Mouse (Mus musculus): ENCODE measurements around the gene Tns1.

The Tns1 gene

DNA sequence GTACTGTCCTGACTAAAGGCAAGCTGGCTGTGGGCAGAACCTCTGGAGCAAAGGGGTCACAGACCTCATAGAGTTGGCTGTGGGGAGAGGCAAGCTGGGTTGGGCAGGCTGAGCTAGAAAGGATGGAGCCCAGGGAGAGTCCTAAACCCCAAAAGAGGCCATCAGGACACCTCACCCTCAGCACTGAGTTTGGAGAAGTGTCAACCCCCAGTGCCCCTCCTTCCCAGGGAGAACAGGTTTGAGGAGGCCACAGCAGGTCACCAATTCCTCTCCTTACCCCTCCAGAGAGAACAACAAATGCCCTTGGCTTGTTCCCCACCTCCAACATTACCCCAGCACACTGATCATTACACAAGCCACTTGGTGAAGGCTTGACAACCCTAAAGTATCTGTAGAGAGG is 90.0 kb downstream of the Tns1 start:
- DNase-seq (ENCODE audit: low read depth, low spot score): no peak

DNA sequence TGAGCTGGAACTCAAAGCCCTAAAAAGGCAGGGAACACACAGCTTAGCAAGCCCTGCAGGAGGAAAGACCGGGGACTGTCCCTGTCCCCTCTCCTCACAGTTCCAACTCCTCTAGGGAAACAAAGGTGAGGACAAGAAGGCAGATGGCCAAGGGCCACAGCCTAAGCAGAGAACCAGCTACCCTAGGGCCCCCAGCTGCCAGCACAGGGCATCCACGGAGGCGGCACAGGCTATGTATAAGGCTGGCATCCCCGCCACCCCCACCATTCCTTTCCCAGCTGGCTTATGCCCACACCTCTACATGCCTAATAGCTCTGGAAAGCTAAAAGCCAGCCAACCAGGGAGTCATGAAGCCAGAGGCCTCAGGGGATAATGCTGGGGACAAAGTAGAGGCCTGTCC is 90.8 kb downstream of the Tns1 start:
- DNase-seq (ENCODE audit: low read depth, low spot score): no peak

DNA sequence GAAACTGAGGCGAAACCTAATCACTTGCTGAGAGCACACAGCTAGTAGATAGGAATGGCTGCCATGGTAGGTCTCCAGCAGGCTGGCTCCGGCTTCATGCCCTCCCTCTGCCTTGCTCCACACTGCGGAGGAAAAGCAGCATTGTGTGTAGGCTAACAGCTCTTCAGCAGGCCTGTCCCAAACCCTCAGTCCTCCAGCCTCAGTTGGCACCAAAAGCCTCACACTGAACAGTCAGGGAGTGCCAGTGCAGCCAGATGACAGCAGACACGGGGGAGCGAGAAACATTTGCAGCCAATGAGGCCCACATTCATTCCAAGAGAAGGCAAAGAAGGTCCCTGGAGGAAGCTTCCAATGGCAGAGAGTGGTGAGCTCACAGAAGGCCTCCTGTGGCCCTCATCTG is 91.3 kb downstream of the Tns1 start:
- no peak for DNase-seq (ENCODE audit: low read depth, low spot score)

DNA sequence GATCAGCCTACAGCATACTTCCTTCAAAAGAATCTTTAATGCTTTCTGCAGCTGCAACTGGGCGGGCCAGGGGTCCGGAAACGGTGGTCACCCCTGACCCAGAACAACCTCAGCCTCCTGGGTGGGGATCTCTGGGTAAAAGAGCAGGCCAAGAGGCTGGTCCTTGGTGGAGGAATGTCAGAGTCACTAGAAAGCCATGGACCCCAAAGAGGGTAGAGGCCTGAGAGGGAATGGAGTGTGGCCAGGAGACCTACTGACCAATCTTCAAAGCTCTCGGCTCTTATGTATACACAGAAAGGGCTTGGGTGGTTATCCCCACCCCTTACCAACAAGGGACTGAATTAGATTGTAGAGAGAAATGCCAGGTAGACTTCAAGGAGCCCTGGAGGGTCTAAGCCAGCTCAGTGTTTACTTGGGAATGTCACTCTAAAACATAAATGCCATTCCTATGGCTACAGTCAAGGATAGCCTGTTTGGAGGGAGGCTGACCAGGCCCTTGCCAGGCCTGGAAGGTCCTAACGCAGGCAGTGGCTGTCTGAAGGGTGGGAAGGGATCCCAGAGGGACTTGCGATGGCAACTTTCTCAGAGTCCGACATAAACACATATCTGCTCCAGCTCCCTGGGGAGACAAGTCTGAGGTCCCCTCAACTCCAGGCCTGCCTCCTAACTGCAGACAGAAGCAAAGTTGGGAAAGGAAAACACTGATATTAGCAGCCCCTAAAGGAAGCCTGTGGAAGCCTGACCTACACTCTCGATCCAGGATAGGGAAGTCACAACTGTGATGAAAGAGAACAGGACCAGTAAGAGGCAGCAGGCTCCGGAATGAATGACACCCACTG is 92.3 kb downstream of the Tns1 start:
- no peak for DNase-seq (ENCODE audit: low read depth, low spot score)

DNA sequence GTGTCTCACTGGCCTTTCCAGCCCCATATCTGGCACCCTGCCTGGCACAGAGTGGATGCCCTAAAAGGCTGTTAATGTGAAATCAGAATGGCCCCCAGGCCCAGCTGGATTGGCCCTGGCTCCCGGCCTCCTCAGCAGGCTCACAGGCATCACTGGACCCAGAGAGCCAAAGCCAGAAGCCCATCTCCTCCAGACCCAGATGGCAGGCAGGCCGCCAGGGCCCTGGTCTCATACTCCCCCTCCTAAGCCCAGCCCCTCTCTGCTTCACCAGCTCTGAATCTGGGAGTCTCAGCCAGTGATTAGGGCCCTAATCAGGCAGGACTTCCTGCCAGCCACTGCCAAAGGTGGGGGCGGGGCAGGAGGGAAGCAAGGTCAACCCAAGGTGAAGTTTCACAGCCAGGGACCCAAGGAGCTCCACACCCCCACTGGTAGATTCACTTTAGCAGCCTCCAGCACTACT is 93.3 kb downstream of the Tns1 start:
- peak; percentile 64 for DNase-seq (ENCODE audit: low read depth, low spot score)

DNA sequence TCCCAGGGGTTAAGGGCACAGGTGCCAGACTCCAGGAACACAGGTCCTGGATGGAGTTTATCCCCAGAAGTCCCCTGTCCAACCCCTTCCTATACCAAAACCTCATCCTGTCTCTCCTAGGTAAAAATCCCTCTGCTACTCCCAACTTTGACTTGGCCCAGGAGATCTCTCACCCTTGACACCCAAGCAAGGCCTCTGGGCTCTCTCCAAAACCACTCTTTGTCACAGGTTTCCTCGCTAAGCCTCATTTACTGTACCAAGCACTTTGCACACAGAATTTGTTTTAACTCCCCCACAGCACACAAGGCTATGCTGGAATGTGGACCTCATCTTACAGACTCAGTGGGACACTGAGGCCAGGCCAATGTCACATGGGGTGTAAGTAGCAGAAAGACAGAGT is 94.0 kb downstream of the Tns1 start:
- DNase-seq (ENCODE audit: low read depth, low spot score): no peak

DNA sequence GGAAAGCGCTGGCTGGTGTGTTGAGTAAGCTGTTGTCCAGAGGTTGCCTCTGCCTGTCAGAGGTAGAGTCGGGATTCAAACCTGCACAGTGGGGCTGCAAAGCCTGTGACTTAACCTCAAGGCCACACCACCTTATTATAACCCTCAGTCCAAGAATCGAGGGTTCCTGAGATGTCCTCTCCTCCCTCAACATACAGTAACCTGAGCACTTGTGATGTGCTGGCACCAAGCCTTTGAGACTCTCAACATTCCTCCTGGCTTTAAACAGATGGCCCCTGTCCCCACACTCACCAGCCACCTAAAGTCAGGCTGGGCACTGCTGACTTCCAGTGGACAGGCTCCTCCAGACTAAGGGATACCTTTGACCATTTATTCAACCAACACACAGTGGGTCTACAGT is 94.6 kb downstream of the Tns1 start:
- DNase-seq (ENCODE audit: low read depth, low spot score): no peak

DNA sequence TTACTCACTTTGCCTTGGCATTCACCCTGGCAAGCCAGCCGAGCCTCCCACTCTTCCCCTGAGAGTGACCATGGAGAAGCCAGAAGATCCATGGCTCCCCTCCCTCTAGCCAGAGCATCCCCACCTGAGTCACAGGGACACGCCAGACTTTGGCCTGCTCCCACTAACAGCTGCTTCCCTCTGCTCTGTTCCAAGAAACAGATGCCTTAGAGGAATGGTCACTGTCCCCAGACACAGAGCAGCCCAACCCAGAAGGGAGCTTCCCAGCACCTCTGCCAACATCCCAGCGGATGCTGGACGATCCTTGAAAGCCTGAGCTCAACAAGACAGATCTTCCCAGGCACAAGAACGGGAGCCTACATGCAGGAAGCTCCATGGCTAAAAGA is 95.4 kb downstream of the Tns1 start:
- no peak for DNase-seq (ENCODE audit: low read depth, low spot score)

DNA sequence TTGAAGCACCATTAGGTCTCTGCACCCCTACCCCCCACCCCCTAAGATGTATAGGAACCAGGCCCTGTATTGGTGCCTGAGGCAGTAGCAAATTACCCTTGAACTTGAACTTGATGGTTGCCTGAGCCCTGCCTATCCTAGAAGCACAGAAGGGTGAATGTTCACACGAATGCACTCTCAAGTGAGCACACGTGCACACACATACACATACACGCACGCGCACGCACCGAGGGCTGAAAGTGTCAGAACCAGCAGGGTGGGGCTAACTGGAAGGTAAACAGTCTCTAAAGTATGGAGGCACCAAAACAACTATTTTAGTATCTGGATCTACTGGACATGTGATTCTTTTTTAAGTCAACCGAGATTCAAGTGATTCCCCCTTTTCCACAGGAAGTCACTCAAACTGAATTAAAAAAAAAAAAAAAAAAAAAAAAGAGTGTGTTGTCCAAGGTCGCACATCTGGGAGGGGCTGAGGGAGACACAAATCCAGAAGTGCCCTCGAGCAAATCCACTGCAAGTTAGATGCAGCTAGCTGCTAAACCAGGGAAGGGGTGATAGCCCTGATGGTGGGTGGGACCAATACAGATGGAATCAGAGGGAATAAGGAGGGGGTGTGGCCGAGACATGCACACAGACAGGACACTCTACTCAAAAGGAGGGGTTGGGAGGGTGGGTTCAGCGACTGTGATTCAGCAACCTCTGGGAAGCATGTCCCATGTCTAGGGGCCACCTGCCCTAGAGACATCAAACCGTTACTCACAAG is 96.0 kb downstream of the Tns1 start:
- no peak for DNase-seq (ENCODE audit: low read depth, low spot score)

DNA sequence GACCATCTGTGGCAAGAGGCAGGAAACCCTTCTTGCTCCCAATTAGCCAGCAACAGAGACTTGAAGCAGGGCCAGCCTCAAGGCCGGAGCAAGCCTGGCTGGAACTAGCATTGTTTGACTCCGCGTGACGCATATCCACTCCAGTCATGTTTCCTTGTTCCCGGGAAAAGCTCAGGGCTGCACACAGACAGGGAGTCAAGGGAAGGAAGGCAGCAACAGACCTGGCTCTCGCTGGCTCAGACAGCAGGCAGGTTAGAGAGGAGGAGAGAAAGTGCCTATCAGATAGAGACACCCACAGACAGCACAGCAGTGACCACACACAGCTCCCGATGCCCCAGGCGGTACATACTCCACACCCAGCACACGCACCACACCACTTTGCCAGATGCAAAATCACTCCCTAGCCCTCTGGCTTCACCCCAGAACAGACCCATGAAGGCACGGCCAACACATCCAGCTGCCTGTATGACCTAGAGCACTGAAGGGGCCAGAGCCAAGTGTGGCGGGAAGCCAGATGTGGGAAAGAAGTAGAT is 96.6 kb downstream of the Tns1 start:
- DNase-seq (ENCODE audit: low read depth, low spot score): peak; percentile 53

DNA sequence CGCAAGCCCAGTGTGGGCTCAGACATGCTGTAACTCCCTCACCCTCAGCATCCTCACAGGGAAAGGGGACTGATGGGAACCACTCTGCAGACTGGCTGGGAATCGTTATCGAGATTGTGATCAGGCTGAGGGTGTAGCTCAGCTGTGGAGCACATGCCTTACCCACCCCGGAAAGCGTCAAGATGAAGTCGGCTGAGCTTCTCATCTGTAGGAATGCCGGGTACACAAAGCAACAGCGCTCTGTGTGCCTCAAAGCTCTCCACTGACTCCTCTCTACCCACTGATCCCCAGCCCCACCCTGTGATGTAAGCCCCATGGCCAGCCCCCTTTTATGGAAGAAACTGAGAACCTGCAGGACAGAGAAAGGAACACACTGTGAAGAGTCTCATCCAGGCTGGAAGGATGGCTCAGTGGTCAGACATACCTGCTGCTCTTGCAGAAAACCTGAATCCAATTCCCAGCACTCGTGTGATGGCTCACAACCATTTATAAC is 97.5 kb downstream of the Tns1 start:
- no peak for DNase-seq (ENCODE audit: low read depth, low spot score)

DNA sequence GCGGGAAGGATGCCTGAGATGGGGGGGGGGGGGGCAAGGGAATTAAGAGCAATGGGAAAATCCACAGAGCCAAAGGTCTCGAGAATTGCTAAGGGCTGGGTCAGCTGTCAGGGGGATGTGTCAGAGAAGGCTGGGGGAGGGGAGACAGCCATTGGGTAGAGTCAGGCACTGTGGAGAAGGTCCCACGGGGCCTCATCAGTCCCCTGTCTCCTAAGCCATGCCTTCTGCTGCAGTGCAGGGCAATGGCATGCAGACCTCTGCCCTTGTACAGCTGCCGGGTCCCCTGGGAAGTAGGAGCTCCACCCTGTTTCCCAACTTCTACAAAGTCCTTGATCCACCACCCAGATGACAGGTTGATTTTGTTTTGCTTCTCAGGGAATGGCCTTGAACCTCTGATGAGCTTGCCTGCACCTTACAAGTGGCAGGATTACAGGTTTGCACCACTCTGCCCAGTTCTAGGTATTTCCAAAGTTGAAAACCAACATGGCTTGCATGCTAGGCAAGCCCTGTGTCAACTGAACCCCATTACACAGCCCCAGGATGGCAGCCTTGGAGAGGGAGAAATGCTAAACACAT is 98.5 kb downstream of the Tns1 start:
- no peak for DNase-seq (ENCODE audit: low read depth, low spot score)

DNA sequence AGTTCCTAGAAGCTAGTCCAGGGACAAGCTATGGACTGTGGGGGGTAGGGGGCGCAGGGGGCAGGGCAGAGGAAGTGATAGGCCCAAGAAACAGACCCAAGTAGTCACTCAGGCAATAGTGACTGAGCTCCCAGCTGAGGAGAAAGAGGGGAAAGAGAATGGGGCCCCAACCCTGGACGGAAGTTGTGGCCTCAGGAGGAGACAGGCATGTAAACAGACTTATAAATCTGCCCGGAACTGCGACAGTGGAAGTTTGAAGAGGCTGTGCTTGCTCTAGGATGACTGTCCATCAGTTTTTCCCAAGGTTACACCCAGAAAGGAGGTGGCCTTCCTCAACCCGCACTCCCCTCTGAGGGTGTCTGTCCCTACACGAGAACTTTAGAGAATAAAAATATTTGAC is 99.0 kb downstream of the Tns1 start:
- DNase-seq (ENCODE audit: low read depth, low spot score): no peak

DNA sequence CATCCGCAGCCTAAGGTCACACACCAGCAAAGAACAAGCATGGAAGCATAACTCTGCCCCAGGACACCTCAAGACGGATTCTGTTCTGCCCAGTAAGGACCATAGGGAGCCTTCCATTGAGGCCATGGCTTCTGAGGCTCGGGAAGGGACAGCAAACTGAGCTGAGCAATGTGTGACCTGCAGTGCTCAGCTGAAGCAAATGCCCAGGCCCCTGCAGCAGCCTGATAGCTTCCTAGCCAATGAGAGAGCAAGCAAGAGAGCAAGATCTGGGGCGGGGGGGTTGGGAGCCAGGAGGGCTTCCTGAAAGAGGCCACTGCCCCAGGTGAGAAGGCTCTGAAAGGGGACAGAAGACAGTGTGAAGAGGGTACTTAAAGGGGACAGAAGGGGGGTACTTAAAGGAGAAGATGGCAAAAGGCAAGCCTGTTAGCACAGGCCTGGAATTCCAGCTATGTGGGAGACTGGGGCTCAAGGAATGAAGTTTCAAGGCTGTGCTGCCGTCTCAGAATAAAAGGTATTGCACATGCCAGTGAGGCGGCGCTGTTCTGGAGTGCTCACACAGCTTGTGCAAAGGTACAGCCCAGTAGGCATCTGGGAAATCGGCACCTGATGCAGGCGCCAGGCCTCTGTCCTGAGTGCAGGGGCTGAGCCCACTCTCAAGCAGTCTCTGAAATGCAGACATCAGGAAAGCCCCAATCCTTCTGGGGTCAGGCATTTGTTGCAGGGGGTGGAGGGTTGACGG is 99.6 kb downstream of the Tns1 start:
- DNase-seq (ENCODE audit: low read depth, low spot score): peak; percentile 53

DNA sequence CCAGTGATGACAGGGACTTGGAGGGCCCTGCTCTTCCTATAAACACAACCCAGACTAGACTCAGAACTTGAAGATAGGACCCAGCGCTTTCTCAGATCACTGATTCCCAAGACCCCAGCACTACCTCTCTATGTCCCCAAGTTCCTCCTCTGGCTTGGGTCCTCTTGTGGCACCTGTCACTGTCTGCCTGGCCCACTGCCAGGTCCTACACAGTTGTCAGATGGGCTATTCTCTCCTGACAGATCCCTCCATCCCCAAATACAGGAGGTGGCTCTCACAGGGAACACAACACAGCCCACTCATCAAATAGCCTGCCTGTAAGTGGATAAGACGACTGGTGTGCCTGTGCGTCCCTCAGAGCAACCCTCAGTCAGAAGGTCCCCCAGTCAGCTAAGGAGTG is 101.3 kb downstream of the Tns1 start:
- no peak for DNase-seq (ENCODE audit: low read depth, low spot score)

DNA sequence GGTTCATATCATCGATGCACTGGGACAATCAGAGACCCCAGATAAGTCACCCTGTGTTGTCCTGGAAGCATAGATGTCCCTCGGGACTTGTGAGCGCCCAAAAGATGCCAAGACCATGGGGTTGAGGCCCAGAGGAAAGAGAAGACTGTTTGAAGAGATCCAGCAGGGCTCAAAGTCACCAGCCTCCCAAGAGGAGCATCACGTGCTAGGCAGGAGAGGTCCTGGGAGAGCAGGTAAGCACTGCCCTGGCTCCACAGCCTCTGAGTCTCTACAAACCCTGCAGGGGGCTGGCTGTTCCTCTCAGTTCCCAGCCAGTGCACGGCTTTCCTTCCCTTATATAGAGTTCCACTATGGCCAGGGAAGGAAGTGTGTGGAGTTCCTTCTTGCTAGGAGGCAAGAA is 101.7 kb downstream of the Tns1 start:
- no peak for DNase-seq (ENCODE audit: low read depth, low spot score)

DNA sequence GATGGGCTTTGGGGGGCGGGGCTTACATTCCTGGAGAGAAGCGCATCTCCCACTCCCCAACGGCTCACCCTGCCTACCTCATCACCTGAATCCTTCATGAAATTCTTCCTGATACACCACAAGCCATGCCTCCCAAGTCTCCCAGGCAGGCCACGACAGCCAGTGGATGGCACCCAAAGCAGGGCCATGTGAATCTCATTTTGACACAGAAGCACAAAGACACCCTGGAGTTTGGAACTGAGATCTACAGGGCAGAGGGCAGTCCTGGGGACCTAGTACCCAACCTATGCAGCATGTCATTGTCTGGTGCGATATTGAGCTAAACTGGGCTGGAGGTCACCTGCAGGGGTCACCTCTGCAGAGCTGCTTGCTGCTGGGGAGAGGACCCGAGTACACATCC is 104.0 kb downstream of the Tns1 start:
- no peak for DNase-seq (ENCODE audit: low read depth, low spot score)

DNA sequence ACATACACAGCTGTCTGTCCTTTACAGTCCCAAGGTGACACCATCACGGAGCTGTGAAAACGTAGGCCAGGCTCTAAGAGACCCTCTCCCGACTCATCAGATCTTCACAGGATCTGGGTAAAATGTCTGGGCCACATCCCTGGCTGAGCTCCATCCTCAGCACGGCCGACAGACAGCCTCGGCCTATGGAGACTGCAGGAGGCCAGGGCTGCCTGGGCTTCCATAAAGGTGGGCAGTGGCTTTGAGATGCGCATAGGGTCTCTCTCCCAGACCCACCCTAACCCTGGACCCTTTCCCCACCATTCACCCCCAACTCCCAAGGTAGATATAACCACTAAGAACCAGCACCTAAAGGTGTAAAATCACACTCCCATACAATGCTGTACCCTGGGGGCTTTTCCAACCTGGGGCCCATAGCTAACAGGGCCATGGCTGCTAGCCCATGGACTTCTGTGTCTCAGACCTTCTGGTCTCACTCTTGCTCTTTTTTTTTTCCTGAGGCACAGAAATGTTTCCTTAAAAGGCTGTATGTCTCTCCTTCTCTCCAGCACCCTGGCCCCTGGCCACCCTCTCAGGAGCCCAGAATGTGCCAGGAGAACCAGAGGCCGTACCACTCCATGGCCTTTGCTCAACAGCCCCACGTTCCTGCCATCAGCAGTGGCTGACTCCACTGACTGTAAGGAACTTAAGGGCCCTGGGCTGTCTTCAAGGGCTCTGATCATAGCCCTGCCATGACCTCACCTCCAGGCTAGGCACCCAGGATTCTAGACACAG is 106.7 kb downstream of the Tns1 start:
- DNase-seq (ENCODE audit: low read depth, low spot score): no peak

DNA sequence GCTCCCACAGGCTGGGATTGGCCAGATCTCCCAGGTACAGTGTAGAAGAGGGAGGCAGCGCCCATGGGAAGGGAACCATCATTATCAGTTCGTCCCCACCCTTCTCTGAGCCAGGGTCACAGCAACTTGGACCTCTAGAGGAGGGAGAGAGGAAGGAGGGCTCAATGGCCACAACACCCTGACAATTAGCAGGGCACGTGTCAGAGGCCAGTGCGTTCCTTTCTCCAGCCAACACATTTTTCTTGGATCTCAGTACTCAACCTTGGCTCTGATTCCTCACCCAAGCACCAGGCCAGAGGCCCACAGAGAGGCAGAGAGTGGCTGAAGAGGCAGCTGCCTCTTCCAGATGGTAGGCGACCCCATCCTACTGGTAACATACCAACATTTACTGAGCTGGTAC is 107.6 kb downstream of the Tns1 start:
- DNase-seq (ENCODE audit: low read depth, low spot score): no peak

DNA sequence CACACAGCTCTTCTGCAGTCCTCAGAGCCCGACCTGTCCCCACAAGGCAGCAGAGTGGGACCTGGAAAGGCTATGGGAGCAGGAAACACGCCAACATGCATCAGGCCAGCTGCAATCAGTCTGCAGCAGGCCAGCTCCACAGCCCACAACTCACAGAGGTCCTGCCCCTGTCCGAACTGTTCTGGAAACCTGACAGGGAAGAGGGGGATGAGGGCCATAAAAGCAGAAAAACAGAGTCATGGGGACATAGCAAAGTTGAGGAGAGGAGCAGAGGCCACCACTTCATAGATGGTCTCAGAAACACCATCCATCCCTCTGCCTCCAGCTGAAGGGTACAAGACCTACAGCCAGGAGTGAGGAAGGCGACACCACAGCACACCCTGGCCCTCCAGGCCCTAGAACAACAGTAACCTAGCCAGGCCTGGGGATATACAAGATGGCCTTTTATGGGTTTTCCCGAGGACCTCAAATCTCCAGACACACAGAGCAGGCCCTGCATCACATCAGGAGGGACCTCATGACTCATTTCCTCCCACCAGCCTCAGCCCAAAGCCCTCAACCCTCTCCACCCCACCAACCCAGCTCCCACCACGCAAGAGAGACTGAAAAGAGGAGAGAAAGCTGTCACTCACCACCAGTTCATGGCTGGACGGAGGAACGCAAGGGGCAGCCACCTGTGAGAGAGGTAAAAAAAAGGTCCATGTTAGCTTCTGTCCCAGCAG is 108.6 kb downstream of the Tns1 start:
- DNase-seq (ENCODE audit: low read depth, low spot score): no peak

Measured in forelimb bud, embryonic 11.5 days (tissue).